Mouse (Mus musculus): Measurements from ENCODE around the gene Efhd1. TPM values are rescaled to one million over a fixed set of nuclear protein-coding genes. Genes with fewer than 3 reads are reported as not detected.

Gene Efhd1
- polyA plus RNA-seq, 1 experiment from 2014 or later = 1.1 TPM

Other genes with a start within 250 kb of the Efhd1 start
- not detected in 2 replicates for gene Alppl2, start 174.4 kb upstream of the Efhd1 start, polyA plus RNA-seq (2015; fragmentation: Nextera tagmentation; extraction: Ambion mirVana)
- gene Alpi, start 162.8 kb upstream of the Efhd1 start, polyA plus RNA-seq (2015; fragmentation: Nextera tagmentation; extraction: Ambion mirVana) = not detected in 2 replicates
- not detected in 2 replicates for gene Akp3, start 139.4 kb upstream of the Efhd1 start, polyA plus RNA-seq (2015; fragmentation: Nextera tagmentation; extraction: Ambion mirVana)
- 20.0 and 20.2 TPM in 2 replicates for gene Ecel1, start 107.8 kb upstream of the Efhd1 start, polyA plus RNA-seq (2015; fragmentation: Nextera tagmentation; extraction: Ambion mirVana)
- gene Prss56, start 81.0 kb upstream of the Efhd1 start, polyA plus RNA-seq (2015; fragmentation: Nextera tagmentation; extraction: Ambion mirVana) = 0.17 TPM in 1 of 2 replicates, not detected in the other
- not detected in 2 replicates for gene Chrnd, start 73.8 kb upstream of the Efhd1 start, polyA plus RNA-seq (2015; fragmentation: Nextera tagmentation; extraction: Ambion mirVana)
- gene Chrng, start 59.7 kb upstream of the Efhd1 start, polyA plus RNA-seq (2015; fragmentation: Nextera tagmentation; extraction: Ambion mirVana) = not detected in 2 replicates
- gene Eif4e2, start 50.4 kb upstream of the Efhd1 start, polyA plus RNA-seq (2015; fragmentation: Nextera tagmentation; extraction: Ambion mirVana) = 103 and 108 TPM in 2 replicates
- gene Gigyf2, start 62.6 kb downstream of the Efhd1 start, polyA plus RNA-seq (2015; fragmentation: Nextera tagmentation; extraction: Ambion mirVana) = 65.4 and 67.4 TPM in 2 replicates
- 6.4 and 10.4 TPM in 2 replicates for gene Kcnj13, start 130.4 kb downstream of the Efhd1 start, polyA plus RNA-seq (2015; fragmentation: Nextera tagmentation; extraction: Ambion mirVana)
- gene Snorc, start 205.9 kb downstream of the Efhd1 start, polyA plus RNA-seq (2015; fragmentation: Nextera tagmentation; extraction: Ambion mirVana) = not detected in 2 replicates
- gene Neu2, start 245.5 kb downstream of the Efhd1 start, polyA plus RNA-seq (2015; fragmentation: Nextera tagmentation; extraction: Ambion mirVana) = 0.16 TPM in 1 of 2 replicates, not detected in the other

All from forebrain, embryonic 13.5 days (tissue).